Mouse (Mus musculus) hindbrain, embryonic 11.5 days (tissue): Measurements from ENCODE around the gene Plpp2. TPM values are rescaled to one million over a fixed set of nuclear protein-coding genes. Genes with fewer than 3 reads are reported as not detected.

Experiments
- ATAC-seq: fragments of 200-750 bp; cut with Nextera tagmentation; 2 replicates; pipeline ENCODE4 v1.8.0; 2017; ENCODE audit warnings: mild to moderate bottlenecking, moderate TSS enrichment, moderate library complexity; ENCODE audit not compliant: low FRiP score
- DNase-seq: peaks from one replicate; pipeline ENCODE4 v3.0.0-alpha.2; 2015; ENCODE audit warnings: low spot score
- H3K27ac ChIP-seq: fragments of 300-500 bp; sonication (generic); 2 replicates; pipeline ENCODE4 v1.5.1; 2014; ENCODE audit warnings: mild to moderate bottlenecking, low read depth, low read length
- H3K27me3 ChIP-seq: fragments of 300-500 bp; sonication (generic); 2 replicates; pipeline ENCODE4 v1.6.1; 2014; ENCODE audit warnings: mild to moderate bottlenecking, low read length, moderate library complexity, mixed read lengths; ENCODE audit not compliant: control insufficient read depth, insufficient read depth
- H3K36me3 ChIP-seq: fragments of 300-500 bp; sonication (generic); 2 replicates; pipeline ENCODE4 v1.6.1; 2014; ENCODE audit warnings: mild to moderate bottlenecking, low read length, moderate library complexity, mixed read lengths; ENCODE audit not compliant: control insufficient read depth, insufficient read depth
- H3K4me1 ChIP-seq: fragments of 300-500 bp; sonication (generic); replicated peaks from 2 replicates; pipeline ENCODE4 v1.6.1; 2014; ENCODE audit warnings: low read length, mixed read lengths; ENCODE audit not compliant: control insufficient read depth, insufficient read depth
- H3K4me2 ChIP-seq: fragments of 300-500 bp; sonication (generic); replicated peaks from 2 replicates; pipeline ENCODE4 v1.6.1; 2014; ENCODE audit warnings: mild to moderate bottlenecking, low read depth, low read length
- H3K4me3 ChIP-seq: fragments of 300-500 bp; sonication (generic); 2 replicates; pipeline ENCODE4 v1.5.1; 2014; ENCODE audit warnings: low read depth, low read length
- H3K9ac ChIP-seq: fragments of 300-500 bp; sonication (generic); 2 replicates; pipeline ENCODE4 v1.6.1; 2014; ENCODE audit warnings: low read depth, low read length
- H3K9me3 ChIP-seq: fragments of 300-500 bp; sonication (generic); 2 replicates; pipeline ENCODE4 v1.6.1; 2016; ENCODE audit warnings: low read length; ENCODE audit not compliant: control insufficient read depth
- WGBS: fragments of 180-500 bp; shearing (Covaris S2); extraction: QIAGEN DNeasy Blood & Tissue Kit; methylation state at CpG from one replicate; pipeline ENCODE4 v1.1.7; 2014; 5-methylcytosine and 5-hydroxymethylcytosine counted together
- polyA plus RNA-seq: library from polyadenylated mRNA; unstranded; fragments of >200 nt; fragmentation: Nextera tagmentation; extraction: Ambion mirVana; gene quantifications from 2 replicates; pipeline ENCODE4 v1.2.1, GENCODE M21; 2014

Plpp2 gene
- polyA plus RNA-seq, 1 experiment from 2014 or later, result 12.4 TPM

GRCm38 (mm10) chr10:79496701-79497288 lies 36.8 kb downstream of the Plpp2 start:
- Histone ChIP-seq H3K9ac (no peak overlapping the region), H3K27ac (no peak overlapping the region), H3K4me1 (no peaks in the 10 kb centered on the region), H3K4me3 (no peak overlapping the region), H3K27me3 (no peaks in the 10 kb centered on the region), H3K36me3 (no peaks in the 10 kb centered on the region), H3K4me2 (no peak overlapping the region), H3K9me3 (no peaks in the 10 kb centered on the region)
- WGBS, result 45% methylated on average over 2 of the region's 2 CpGs
- no peak for DNase-seq
- no peak for ATAC-seq

- Histone ChIP-seq H3K36me3 (no peaks in the 10 kb centered on the region), H3K4me3 (no peak overlapping the region), H3K27ac (no peak overlapping the region), H3K4me2 (no peak overlapping the region), H3K9me3 (no peaks in the 10 kb centered on the region), H3K9ac (no peak overlapping the region), H3K27me3 (no peaks in the 10 kb centered on the region), H3K4me1 (no peaks in the 10 kb centered on the region)
- DNase-seq (no peak), ATAC-seq (no peak)
- 72% methylated on average over 3 of the region's 3 CpGs for WGBS
These were observed 37.7 kb downstream of the Plpp2 start for GRCm38 (mm10) chr10:79495886-79496285.

Other genes with a start within 250 kb of the Plpp2 start
- not detected in 2 replicates for gene Vmn2r82, start 177.3 kb downstream of the Plpp2 start, polyA plus RNA-seq
- not detected in 2 replicates for gene Vmn2r83, start 65.1 kb downstream of the Plpp2 start, polyA plus RNA-seq
- 35.4 and 37.8 TPM in 2 replicates for gene Mier2, start 21.4 kb upstream of the Plpp2 start, polyA plus RNA-seq
- not detected in 2 replicates for gene Theg, start 53.5 kb upstream of the Plpp2 start, polyA plus RNA-seq
- gene C2cd4c, start 80.2 kb upstream of the Plpp2 start, polyA plus RNA-seq, result 0.06 and 0.19 TPM in 2 replicates
- gene Shc2, start 104.1 kb upstream of the Plpp2 start, polyA plus RNA-seq, result 11.7 and 12.4 TPM in 2 replicates
- gene Odf3l2, start 111.9 kb upstream of the Plpp2 start, polyA plus RNA-seq, result not detected in 2 replicates
- gene Madcam1, start 130.8 kb upstream of the Plpp2 start, polyA plus RNA-seq, result 1.1 and 1.6 TPM in 2 replicates
- gene Tpgs1, start 135.6 kb upstream of the Plpp2 start, polyA plus RNA-seq, result 69.6 and 70.8 TPM in 2 replicates
- 153 and 159 TPM in 2 replicates for gene Cdc34, start 148.4 kb upstream of the Plpp2 start, polyA plus RNA-seq
- gene Gzmm, start 155.2 kb upstream of the Plpp2 start, polyA plus RNA-seq, result 0.42 and 0.73 TPM in 2 replicates
- gene Bsg, start 170.7 kb upstream of the Plpp2 start, polyA plus RNA-seq, result 595 and 605 TPM in 2 replicates
- 0.15 and 0.20 TPM in 2 replicates for gene Hcn2, start 182.8 kb upstream of the Plpp2 start, polyA plus RNA-seq
- 23.5 and 26.8 TPM in 2 replicates for gene Polrmt, start 212.8 kb upstream of the Plpp2 start, polyA plus RNA-seq
- gene Fgf22, start 221.3 kb upstream of the Plpp2 start, polyA plus RNA-seq, result 0.18 and 0.48 TPM in 2 replicates
- gene Rnf126, start 233.2 kb upstream of the Plpp2 start, polyA plus RNA-seq, result 79.4 and 80.5 TPM in 2 replicates
- gene Fstl3, start 243.5 kb upstream of the Plpp2 start, polyA plus RNA-seq, result 1.5 TPM in 2 replicates